Mouse (Mus musculus): ENCODE measurements at regions not wholly inside any gene's neighbourhood (a gene's known extent, or its start where the extent isn't known, plus 50 kb on each side); places are given as distances from the start of the nearest gene placed in this dataset.

DNA sequence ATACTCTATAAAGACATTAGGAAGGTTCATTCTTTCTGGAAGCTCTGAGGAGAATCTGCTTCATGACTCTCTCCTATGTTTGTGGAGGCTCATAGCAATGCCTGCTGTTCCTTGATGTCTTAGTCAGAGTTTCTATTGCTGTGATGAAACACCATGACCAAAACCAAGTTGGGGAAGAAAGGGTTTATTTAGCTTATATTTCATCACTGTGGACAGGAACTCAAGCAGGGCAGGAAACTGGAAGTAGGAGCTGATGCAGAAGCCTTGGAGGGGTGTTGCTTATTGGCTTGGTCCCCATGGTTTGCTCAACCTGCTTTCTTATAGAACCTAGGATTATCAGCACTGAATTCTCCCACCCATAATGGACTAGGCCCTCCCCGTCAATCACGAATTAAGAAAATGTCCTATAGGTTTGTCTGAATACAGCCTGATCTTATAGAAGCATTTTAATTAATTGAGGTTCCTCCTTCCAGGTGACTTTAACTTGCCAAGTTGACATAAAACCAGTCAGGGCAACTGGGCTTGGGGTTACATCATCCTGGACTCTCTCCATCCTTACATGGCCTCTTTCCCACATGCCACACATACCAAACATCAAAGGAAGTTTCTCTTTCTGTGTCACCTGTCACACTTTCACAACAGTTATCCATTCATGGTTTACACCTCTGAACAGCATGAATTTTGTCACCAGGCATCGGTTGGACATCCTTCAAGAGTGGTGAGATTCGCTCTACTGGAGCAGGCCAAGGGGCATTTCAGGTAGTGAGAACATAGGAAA is 85.3 kb upstream of the Serp2 start:
- in situ Hi-C loops (cut with MseI, MboI): no loop called here

DNA sequence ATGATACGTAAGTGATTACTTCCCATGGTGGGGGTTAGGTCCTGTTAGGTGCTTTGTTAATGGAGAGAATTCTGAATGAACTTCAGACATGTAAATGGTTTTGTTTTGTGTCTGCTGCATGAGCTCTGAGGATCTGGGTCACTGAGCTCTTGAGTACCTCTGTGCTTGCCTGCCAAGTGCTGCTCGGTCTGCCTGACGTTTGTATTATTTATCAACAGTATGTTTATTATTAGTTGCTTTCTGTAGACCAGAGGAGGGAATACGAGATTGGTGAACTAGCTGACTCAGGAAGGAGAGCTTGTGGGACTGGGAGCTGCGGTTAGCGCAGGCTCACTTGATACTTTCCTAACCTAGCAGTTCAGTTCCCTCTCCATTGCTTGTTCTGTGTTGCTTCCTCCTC is 76.5 kb upstream of the Serp2 start:
- in situ Hi-C loops (cut with MseI, MboI): no loop called here

- in situ Hi-C loops (cut with MseI, MboI): no loop called here
Observed at GRCm38 (mm10) chr14:76632763-76633162, 76.1 kb upstream of the Serp2 start.

DNA sequence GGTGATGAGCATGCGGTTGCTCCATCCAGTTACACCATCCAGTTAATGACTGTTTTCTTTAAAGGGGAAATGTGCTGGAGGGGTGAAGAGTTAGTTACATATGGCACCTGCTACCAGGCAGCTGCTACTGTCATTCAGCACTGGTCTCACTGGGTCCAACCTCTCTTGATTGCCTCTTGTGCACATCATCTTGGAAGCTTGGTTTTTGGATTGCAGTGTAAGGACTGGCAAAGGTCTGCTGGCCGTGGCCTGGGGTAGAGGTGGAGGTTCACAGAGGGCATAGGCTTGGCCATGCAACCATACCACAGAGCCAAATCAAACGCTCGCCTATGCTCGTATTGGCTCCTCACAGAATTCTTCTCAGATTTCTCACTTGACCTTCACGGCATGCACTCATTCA is 75.1 kb upstream of the Serp2 start:
- in situ Hi-C loops (cut with MseI, MboI): no loop called here

DNA sequence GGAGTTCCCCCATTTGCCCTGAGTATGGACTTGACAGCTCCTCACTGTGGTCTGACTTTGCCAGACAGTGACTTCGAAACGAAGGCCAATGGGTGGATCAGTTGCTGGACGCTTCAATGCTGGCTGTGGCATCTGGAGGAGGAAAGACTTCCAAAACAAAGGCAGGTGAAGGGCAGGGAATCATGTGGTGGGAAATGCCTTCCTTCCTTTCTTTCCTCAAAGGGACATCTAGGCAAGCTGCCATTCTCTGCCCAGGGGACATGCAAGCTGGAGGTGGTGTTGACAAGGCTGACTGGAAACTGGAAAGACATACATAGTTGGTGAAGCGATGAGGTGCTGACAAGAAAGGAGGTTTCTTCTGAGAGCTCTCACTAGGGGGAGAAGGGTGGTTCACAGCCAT is 74.5 kb upstream of the Serp2 start:
- in situ Hi-C loops (cut with MseI, MboI): no loop called here

DNA sequence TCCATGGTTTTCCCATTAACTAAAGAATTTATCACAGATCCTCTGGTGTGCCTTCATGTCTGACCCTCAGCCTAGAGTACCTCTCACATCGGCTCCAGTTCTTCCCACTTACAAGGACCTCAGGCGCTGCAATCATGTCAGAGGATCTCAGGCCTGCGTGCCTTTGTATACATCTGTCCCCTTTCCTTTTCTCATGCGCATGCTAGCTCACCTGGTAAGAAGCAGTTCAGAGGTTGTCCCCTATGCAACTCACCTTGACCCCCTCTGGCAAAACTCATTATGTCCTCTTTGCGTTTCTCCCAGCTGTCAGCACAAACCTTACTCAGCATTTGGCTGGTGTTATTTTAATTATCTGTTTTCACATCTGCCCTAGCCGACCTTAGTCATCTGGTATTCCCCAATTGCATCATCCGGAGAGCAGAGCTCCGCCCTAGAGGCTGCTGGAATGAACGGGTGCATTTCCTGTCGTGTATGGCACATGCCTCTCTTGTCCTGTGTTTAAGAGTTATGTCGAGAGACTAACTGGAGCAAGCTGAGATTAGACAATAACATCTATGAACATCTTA is 73.3 kb upstream of the Serp2 start:
- in situ Hi-C loops (cut with MseI, MboI): loop anchor here in 1 of 2 experiments (5.0 kb wide), 1 partner anchor 47 kb away; no protein-coding TSS in a partner anchor

GRCm38 (mm10) chr14:76628182-76628892 is 71.6 kb upstream of the Serp2 start:
- in situ Hi-C loops (cut with MseI, MboI): loop anchor here in 1 of 2 experiments (5.0 kb wide), 1 partner anchor 49 kb away; no protein-coding TSS in a partner anchor

DNA sequence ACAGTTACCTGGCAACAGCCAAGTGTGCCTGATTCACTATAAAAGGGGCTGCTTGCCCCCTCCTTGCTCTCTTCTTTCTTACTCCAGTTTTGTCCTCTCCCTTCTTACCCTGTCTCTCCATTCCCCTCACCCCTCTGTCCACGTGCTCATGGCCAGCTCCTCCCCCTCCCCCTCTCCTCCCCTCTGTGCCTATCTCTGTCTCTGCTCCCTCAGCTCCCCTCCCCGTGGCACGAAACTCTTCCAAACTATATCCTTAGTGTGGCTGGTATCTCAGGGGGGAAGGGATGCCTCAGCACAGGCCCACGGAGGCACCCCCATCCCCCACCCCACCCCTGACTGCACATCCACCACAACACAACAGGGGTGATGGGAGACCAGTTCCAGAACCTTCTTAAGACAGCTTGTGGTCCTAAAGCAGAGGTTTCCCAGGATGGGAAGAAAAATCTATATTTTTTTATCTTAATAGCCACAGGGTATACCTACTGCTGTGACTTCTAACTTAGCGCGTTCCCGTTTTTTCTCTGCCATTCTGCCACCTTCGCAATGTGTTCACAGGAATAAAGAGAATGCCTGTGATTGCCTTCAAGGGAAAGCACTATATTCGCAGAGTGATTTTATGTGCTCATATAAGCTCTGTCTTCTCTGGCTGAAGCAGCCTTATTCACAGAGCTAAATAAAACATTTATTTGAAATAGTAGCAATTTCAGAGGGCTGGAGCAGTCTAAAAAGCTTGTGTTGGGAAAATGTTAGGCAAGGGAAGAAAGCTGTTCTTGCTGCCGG is 69.1 kb upstream of the Serp2 start:
- in situ Hi-C loops (cut with MseI, MboI): loop anchor here in 1 of 2 experiments (5.0 kb wide), 1 partner anchor 52 kb away; no protein-coding TSS in a partner anchor

DNA sequence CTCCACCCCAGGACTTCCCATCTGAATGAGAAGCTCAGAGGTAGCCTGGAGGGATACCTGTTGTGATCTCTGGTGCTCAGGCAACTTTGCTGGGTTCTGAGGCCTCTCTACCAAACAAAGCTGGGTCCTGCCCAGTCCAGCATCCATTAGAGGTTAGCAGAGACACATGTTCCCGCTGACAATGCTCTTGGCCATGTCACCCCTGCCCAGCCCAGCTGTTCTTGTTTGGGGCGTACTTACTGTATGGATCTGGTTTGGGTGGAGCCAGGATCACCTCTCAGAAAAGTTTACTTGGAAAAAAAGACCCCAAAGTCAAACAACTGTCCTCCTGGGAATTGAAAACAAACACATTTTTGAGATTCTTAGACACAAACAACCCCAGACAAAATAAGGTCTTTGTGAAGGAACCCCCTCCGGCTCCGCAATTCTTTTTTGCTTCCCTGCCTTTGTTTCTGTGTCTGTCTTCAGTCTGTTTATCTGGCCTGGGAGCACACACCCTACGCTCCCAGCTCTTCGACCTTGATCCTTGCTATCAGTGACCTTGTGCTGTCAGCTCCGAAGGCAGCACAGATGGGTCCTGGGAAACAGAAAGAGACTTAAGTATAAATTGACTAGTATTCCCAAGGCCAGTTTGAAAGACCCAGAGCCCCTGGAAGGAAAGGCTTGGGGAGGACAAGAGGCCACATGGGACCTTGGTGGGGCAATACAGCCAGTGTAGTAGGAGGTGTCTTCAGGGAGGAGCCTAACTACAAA is 68.1 kb upstream of the Serp2 start:
- in situ Hi-C loops (cut with MseI, MboI): loop anchor here in 1 of 2 experiments (5.0 kb wide), 1 partner anchor 52 kb away; no protein-coding TSS in a partner anchor

DNA sequence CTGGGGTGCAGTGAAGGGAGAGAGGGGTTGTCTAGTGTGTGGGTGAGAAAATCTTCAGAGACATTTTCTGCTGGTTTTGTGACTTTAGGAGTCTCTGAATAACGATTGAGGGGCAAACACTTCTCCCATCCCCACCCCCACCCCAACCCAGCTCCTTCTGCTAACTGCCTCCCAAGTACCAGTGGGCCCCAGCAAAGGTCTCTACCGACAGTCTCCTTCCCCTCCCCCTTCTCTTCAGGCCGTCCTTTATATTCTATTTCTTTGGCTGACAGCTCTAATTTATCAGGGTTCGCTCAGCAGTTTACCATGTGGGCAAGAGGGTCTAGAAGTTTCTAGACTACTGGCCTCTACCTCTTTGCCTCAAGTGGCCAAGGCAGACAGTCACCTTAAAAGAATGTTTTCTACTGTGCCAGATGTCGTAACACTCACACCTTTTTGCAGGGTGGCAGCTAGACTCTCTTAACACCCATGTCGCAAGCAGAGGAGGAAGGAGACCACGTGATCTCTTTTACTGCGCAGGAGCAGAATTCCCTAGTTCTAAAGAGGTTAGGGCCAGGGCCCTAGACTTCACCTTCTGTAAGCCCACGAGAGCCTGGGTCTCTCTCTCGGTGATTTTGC is 66.8 kb upstream of the Serp2 start:
- in situ Hi-C loops (cut with MseI, MboI): no loop called here

- in situ Hi-C loops (cut with MseI, MboI): no loop called here
Observed at GRCm38 (mm10) chr14:76622634-76623291, 66.1 kb upstream of the Serp2 start.

GRCm38 (mm10) chr14:76619038-76619409 is 62.3 kb upstream of the Serp2 start:
- in situ Hi-C loops (cut with MseI, MboI): loop anchor here in 1 of 2 experiments (10.0 kb wide), 1 partner anchor 114 kb away; no protein-coding TSS in a partner anchor

GRCm38 (mm10) chr14:76618331-76619037 is 61.8 kb upstream of the Serp2 start:
- in situ Hi-C loops (cut with MseI, MboI): loop anchor here in 1 of 2 experiments (10.0 kb wide), 1 partner anchor 114 kb away; no protein-coding TSS in a partner anchor

DNA sequence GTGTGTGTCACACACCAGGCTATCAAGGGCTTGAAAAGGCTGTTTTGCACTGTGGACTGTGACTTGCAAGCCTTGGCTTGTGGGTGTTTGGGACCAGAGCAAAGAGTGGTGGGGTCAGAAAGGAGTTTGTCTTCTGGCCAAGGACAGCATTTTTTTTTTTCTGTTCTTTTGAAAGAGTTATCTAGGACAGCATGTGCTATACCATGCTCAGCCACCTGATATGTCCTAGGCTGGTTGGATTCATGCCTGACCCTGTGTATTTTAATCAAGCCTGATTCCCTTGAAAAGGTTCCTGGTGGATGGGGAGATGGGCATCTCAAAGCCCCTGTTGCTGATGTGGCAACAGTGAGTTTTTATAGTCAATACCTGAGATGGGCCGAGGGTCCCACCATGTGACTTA is 61.2 kb upstream of the Serp2 start:
- in situ Hi-C loops (cut with MseI, MboI): loop anchor here in 1 of 2 experiments (10.0 kb wide), 1 partner anchor 113 kb away; no protein-coding TSS in a partner anchor

DNA sequence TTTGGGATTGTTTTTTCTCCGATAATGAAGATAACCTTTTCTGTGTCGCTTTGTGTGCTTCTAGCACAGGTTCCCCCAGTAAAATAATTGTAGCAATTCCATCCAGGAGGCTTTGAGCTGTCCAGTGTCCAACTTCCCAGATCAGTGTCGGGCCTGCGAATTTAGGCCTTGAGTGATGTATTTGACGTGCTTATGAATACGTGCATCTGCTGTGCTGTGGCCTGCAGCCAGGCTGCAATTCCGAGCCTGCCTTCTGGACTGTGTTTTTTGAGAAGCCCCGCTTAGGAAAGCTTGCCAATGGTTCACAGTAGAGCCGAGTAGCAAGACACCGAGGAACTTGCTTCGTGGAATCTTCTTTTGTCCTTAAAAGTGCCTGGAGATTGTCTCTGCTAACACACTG is 60.8 kb upstream of the Serp2 start:
- in situ Hi-C loops (cut with MseI, MboI): loop anchor here in 1 of 2 experiments (10.0 kb wide), 1 partner anchor 113 kb away; no protein-coding TSS in a partner anchor

DNA sequence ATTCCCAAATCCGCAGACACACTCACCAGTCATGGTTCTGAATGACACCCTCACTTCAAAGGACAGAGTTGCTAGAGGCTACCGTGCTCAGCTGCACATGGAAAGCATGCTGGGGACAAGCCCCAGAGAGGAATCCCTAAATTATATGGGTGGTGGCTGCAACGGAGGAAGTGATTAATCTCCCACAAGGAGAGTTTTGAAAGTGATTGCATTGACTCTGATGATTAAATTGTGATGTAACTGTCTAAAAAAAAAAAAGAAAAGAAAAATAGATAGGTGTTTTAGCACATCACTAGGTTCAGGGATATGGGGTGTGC is 59.6 kb upstream of the Serp2 start:
- in situ Hi-C loops (cut with MseI, MboI): loop anchor here in 1 of 2 experiments (10.0 kb wide), 1 partner anchor 112 kb away; no protein-coding TSS in a partner anchor

- in situ Hi-C loops (cut with MseI, MboI): loop anchor here in 1 of 2 experiments (10.0 kb wide), 1 partner anchor 111 kb away; no protein-coding TSS in a partner anchor
Observed at GRCm38 (mm10) chr14:76615603-76616366, 59.1 kb upstream of the Serp2 start.

- in situ Hi-C loops (cut with MseI, MboI): loop anchor here in 1 of 2 experiments (10.0 kb wide), 1 partner anchor 110 kb away; no protein-coding TSS in a partner anchor
Observed at GRCm38 (mm10) chr14:76615182-76615581, 58.5 kb upstream of the Serp2 start.

Data from mouse trophoblast stem cell (cell line).